Mouse (Mus musculus): ENCODE results near the gene Pde4b. TPM values are rescaled to one million over a fixed set of nuclear protein-coding genes. Genes with fewer than 3 reads are reported as not detected.

Pde4b gene
- polyA plus RNA-seq, 1 experiment from 2014 or later, result 9.9 TPM

DNA sequence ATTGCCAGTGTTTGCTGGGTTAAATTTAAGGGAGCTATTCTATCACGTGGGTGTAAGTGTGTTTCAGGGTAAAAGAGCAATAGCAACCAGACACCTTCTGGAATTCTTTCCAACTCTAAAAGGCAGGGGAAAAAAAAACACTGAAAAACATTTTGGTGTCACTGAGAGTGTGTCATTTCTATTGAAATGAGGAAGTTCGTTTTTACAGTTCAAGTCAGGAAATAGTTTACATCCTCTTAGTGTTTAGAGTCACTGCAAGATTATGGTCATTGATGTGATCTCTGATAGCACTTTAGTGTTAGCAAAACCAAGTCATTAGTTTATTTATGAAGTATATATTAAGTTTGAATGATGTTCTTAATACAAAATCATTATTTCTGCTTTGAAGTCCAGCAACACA, 559.7 kb downstream of the Pde4b start:
- Histone ChIP-seq H3K4me1 (no peaks in the 10 kb centered on the region), H3K9me3 (no peaks in the 10 kb centered on the region), H3K4me3 (no peak overlapping the region), H3K27ac (replicated peaks) (no peak overlapping the region), H3K27me3 (no peaks in the 10 kb centered on the region), H3K9ac (replicated peaks) (no peak overlapping the region), H3K4me2 (replicated peaks) (no peak overlapping the region), H3K36me3 (no peaks in the 10 kb centered on the region)
- WGBS, result 70% methylated on average over 2 of the region's 2 CpGs
- ATAC-seq (ENCODE audit: low FRiP score, low read depth), result no peak

DNA sequence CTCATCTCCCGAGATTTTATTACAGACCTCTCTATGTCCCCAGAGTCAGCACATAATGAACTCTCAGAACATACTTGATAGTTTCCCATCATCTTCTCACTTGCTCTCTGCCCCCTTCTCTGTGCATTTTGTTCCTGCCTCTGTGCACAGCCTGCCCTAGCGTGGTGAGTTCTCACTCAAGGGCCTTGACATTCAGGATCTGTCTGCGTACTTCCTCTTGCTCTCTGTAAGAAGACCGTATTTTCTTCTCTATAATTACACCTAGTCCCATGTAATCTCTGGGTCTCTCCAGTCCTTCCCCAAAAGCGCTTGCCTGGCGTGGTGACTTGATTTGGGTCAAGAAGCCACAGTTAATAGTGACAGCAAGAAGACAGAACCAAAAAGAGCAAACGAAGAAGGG, 568.0 kb downstream of the Pde4b start:
- 87% methylated on average over 7 of the region's 7 CpGs for WGBS
- no peak overlapping the region for H3K4me2 ChIP-seq (replicated peaks)
- H3K4me3 ChIP-seq, result no peak overlapping the region
- H3K9ac ChIP-seq (replicated peaks), result no peak overlapping the region
- no peaks in the 10 kb centered on the region for H3K27me3 ChIP-seq
- no peaks in the 10 kb centered on the region for H3K36me3 ChIP-seq
- H3K27ac ChIP-seq (replicated peaks), result no peak overlapping the region
- H3K9me3 ChIP-seq, result no peaks in the 10 kb centered on the region
- no peaks in the 10 kb centered on the region for H3K4me1 ChIP-seq
- no peak for ATAC-seq (ENCODE audit: low FRiP score, low read depth)

DNA sequence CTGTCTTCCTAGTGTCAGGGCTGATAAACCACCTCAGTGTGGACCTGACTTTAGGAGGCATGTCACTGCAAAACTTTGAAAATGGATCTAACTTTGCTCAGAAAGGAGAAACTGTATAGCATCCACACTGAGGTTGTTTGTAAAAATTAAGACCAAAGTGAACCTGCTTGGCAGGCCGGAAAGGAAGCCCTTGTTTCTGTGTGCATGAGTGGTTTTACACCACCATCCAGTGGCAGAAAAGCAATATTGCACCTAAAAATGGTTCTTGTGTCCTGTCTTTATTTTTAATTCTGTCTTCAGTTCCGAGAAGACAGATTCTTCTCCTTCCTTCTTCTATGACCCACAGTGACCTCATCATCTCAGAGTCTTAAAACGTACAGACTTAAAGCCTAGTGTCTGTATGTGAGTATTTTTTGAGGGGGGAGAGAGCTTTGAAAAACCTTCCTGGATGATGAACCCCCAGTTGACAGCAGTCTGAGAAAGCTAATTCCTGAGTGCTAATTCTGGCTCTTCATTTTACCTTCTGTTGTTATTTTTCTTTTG, 569.2 kb downstream of the Pde4b start:
- no peak overlapping the region for H3K9ac ChIP-seq (replicated peaks)
- no peak overlapping the region for H3K27ac ChIP-seq (replicated peaks)
- WGBS, result 19% methylated on average over 3 of the region's 3 CpGs
- peak; percentile 47; the same call in 1 of the 2 replicates for ATAC-seq (ENCODE audit: low FRiP score, low read depth)
- H3K9me3 ChIP-seq, result no peaks in the 10 kb centered on the region
- H3K36me3 ChIP-seq, result no peaks in the 10 kb centered on the region
- no peak overlapping the region for H3K4me3 ChIP-seq
- no peaks in the 10 kb centered on the region for H3K27me3 ChIP-seq
- no peak overlapping the region for H3K4me2 ChIP-seq (replicated peaks)
- H3K4me1 ChIP-seq, result no peaks in the 10 kb centered on the region

Other genes starting within 250 kb of the Pde4b start
- gene B020004J07Rik, start 243.5 kb upstream of the Pde4b start, polyA plus RNA-seq (2016; fragmentation: Nextera tagmentation; extraction: Ambion mirVana), result not detected in 2 replicates
- not detected in 2 replicates for gene C130073F10Rik, start 193.8 kb upstream of the Pde4b start, polyA plus RNA-seq (2016; fragmentation: Nextera tagmentation; extraction: Ambion mirVana)
- gene Gm12800, start 178.4 kb upstream of the Pde4b start, polyA plus RNA-seq (2016; fragmentation: Nextera tagmentation; extraction: Ambion mirVana), result not detected in 2 replicates
- gene Gm12794, start 147.1 kb upstream of the Pde4b start, polyA plus RNA-seq (2016; fragmentation: Nextera tagmentation; extraction: Ambion mirVana), result not detected in 2 replicates
- gene Gm12790, start 106.5 kb upstream of the Pde4b start, polyA plus RNA-seq (2016; fragmentation: Nextera tagmentation; extraction: Ambion mirVana), result not detected in 2 replicates
- gene Gm12789, start 100.9 kb upstream of the Pde4b start, polyA plus RNA-seq (2016; fragmentation: Nextera tagmentation; extraction: Ambion mirVana), result not detected in 2 replicates